Mouse (Mus musculus) heart, postnatal 0 days (tissue): ENCODE measurements around the gene Macrod1. TPM values are rescaled to one million over a fixed set of nuclear protein-coding genes. Genes with fewer than 3 reads are reported as not detected.

Experiments used
- ATAC-seq: fragments of 200-750 bp; cut with Nextera tagmentation; 2 replicates; pipeline ENCODE4 v1.8.0; 2017; ENCODE audit warnings: low read depth, moderate number of reproducible peaks, moderate library complexity; ENCODE audit not compliant: insufficient read depth
- DNase-seq: peaks from one replicate; pipeline ENCODE4 v3.0.0-alpha.2; 2016; ENCODE audit warnings: low spot score
- H3K27ac ChIP-seq: fragments of 300-500 bp; sonication (generic); 2 replicates; pipeline ENCODE4 v1.5.1; 2014; ENCODE audit warnings: low read depth, mild to moderate bottlenecking
- H3K27me3 ChIP-seq: fragments of 300-500 bp; sonication (generic); 2 replicates; pipeline ENCODE4 v1.6.1; 2014; ENCODE audit warnings: low read length, mixed read lengths; ENCODE audit not compliant: control insufficient read depth, insufficient read depth
- H3K36me3 ChIP-seq: fragments of 300-500 bp; sonication (generic); replicated peaks from 2 replicates; pipeline ENCODE4 v1.6.1; 2014; ENCODE audit warnings: low read length, mixed read lengths; ENCODE audit not compliant: control insufficient read depth, insufficient read depth
- H3K4me1 ChIP-seq: fragments of 300-500 bp; sonication (generic); 2 replicates; pipeline ENCODE4 v1.6.1; 2014; ENCODE audit warnings: antibody characterized with exemption; ENCODE audit not compliant: control insufficient read depth, insufficient read depth
- H3K4me2 ChIP-seq: fragments of 300-500 bp; sonication (generic); 2 replicates; pipeline ENCODE4 v1.6.1; 2014; ENCODE audit warnings: low read depth, mild to moderate bottlenecking, low read length, moderate library complexity
- H3K4me3 ChIP-seq: fragments of 300-500 bp; sonication (generic); 2 replicates; pipeline ENCODE4 v1.5.1; 2014; ENCODE audit warnings: low read depth, low read length
- H3K9ac ChIP-seq: fragments of 300-500 bp; sonication (generic); replicated peaks from 2 replicates; pipeline ENCODE4 v1.6.1; 2014; ENCODE audit warnings: low read depth, low read length, mixed read lengths
- H3K9me3 ChIP-seq: fragments of 300-500 bp; sonication (generic); replicated peaks from 2 replicates; pipeline ENCODE4 v1.6.1; 2016; ENCODE audit warnings: low read length; ENCODE audit not compliant: control insufficient read depth
- CTCF ChIP-seq: IDR thresholded peaks from 2 replicates; pipeline ENCODE4 v1.5.1; 2016; ENCODE audit warnings: antibody characterized with exemption, control low read depth, low read depth
- EP300 ChIP-seq: IDR thresholded peaks from 2 replicates; pipeline ENCODE4 v1.6.1; 2016; ENCODE audit warnings: antibody characterized with exemption, low read depth
- WGBS: fragments of 180-500 bp; shearing (Covaris S2); extraction: QIAGEN DNeasy Blood & Tissue Kit; methylation state at CpG from one replicate; pipeline ENCODE4 v1.1.7; 2014; 5-methylcytosine and 5-hydroxymethylcytosine counted together
- polyA plus RNA-seq: library from polyadenylated mRNA; unstranded; fragments of >200 nt; fragmentation: Nextera tagmentation; extraction: Ambion mirVana; gene quantifications from 2 replicates; pipeline ENCODE4 v1.2.1, GENCODE M21; 2015
- total RNA-seq: library from RNA; depleted of rRNA; stranded (reverse); fragments of >200 nt; gene quantifications from 2 replicates; pipeline ENCODE4 v1.2.3, GENCODE M21; 2014; ENCODE audit warnings: low replicate concordance

The Macrod1 gene
- total and polyA plus RNA-seq, 2 experiments from 2014 or later, result 113 to 122 TPM

DNA sequence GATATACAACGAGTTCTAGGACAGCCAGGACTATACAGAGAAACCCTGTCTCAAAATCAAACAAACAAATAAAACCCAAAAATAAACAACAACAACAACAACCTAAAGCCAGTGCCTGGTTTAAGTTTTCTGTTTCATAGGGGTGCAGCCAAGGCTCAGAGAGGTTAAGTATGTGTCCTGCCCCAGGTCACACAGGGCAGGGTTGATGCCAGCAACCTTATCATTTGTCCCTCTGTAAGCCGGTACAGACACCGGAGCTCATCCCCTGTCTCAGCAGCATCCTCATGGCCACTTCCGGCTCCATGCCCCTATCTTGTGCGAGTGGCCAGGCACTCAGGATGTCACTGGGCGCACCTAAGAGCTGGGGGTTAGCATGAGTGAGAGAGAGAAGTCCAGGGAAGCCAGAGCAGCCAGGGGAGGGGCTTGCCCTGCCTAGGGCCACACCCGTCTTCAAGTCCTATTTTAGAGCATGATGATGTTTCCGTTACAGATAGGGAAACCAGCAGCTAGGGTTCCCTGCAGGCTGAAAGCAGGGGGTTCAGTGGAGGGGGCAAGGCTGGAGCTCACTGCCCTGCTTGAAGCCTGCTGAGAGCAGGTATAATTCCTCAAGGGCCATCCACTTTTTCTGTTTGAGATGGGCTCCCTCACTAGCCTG lies 61.2 kb downstream of the Macrod1 start:
- Histone ChIP-seq H3K36me3 (no peaks in the 10 kb centered on the region), H3K9me3 (no peaks in the 10 kb centered on the region), H3K4me1 (peaks cover 29% of the 10 kb centered on the region), H3K4me3 (no peak overlapping the region), H3K9ac (no peak overlapping the region), H3K27ac (peak overlapping the region; percentile 40; the same call in 1 of the 2 replicates), H3K4me2 (no peak overlapping the region), H3K27me3 (no peaks in the 10 kb centered on the region)
- peak; percentile 19 for ATAC-seq
- DNase-seq, result peak; percentile 68
- WGBS, result 23% methylated on average over 8 of the region's 8 CpGs
- TF ChIP-seq EP300 (no peak), CTCF (no peak)

DNA sequence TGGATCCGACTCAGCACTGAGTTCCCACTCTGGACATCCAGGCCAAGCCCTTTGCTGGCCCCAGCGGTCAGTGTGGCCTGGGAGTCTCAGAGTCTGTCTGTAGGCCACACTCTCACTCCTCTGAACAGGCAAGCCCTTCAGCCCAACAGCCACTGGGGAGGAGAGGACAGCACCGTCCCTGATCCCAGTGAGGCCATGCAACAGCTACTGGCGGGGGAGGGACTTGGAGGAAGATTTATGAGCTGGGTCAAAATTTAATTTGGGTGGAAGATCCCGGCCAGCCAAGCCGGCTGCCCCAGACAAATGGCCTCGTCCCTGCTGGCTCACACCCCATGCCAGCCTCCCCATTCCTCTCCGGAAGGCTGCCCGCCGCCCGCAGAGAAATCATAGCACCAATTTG lies 64.6 kb downstream of the Macrod1 start:
- 45% methylated on average over 11 of the region's 11 CpGs for WGBS
- H3K4me2 ChIP-seq, result no peak overlapping the region
- no peak overlapping the region for H3K4me3 ChIP-seq
- TF ChIP-seq CTCF, result no peak
- TF ChIP-seq EP300, result no peak
- H3K27me3 ChIP-seq, result no peaks in the 10 kb centered on the region
- DNase-seq (no peak), ATAC-seq (no peak)
- peaks cover 23% of the 10 kb centered on the region for H3K4me1 ChIP-seq
- H3K9ac ChIP-seq, result no peak overlapping the region
- no peaks in the 10 kb centered on the region for H3K9me3 ChIP-seq
- peak overlapping the region; percentile 96 for H3K27ac ChIP-seq
- H3K36me3 ChIP-seq, result no peaks in the 10 kb centered on the region

DNA sequence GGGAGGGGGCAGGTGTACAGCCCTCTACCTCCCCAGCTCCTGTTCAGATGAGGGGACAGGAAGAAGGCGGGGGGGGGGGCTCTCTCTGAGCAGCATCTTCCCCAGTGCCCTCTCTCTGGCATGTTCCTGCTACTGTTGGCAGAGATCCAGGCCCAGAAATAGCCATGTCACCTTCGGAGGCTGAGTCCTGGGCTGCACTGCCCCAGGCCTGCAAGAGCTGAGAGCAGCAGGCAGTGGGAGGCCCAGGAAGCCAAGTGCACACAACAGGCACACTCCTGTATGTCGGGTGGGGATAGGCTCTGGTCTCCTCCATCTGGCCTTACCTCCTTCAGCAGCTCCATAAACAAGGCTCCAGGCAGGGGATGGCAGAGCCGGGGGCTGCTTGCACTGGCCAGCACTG lies 65.7 kb downstream of the Macrod1 start:
- Histone ChIP-seq H3K9me3 (no peaks in the 10 kb centered on the region), H3K27me3 (no peaks in the 10 kb centered on the region), H3K27ac (peak overlapping the region; percentile 96), H3K4me1 (peaks cover 23% of the 10 kb centered on the region), H3K36me3 (no peaks in the 10 kb centered on the region), H3K9ac (no peak overlapping the region; the same call in 1 of the 2 replicates), H3K4me2 (peak overlapping the region; percentile 45), H3K4me3 (no peak overlapping the region)
- TF ChIP-seq CTCF, result 0 out of 2 replicates have a peak, but pooled peaks have one; percentile 11
- no peak for TF ChIP-seq EP300
- DNase-seq (peak; percentile 85), ATAC-seq (peak; percentile 83)
- WGBS, result 16% methylated on average over 4 of the region's 4 CpGs

DNA sequence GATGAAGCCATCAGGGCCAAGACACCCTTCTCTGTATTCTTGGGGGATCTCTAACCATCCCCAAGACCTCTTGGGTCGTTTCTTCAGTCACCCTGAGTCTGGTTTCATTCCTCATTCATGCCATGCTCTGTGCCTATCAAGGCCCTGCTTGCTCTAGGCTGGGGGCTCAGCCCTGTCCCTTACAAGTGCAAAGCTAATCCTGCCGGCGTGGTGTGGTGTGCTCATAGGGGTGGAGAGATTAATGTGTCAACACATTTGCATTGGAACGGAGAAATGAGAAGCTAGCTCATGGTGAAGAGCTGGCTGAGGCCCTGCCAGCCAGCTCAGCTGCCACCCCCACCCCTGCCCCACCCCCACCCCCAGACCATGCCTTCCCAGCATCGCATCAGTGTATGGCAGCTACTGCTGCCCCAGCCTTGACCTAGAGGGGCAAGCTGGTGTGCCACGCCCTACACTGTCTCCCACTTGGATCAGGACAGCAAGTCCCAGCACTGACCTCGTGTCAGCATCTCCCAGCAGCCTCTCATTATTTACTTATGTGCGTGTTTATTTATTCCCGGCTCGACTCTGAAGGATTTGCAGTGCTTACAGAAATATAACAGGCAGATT lies 66.2 kb downstream of the Macrod1 start:
- Histone ChIP-seq H3K36me3 (no peaks in the 10 kb centered on the region), H3K27ac (peak overlapping the region; percentile 96), H3K9ac (no peak overlapping the region), H3K4me1 (peaks cover 18% of the 10 kb centered on the region), H3K27me3 (no peaks in the 10 kb centered on the region), H3K4me3 (no peak overlapping the region), H3K9me3 (no peaks in the 10 kb centered on the region), H3K4me2 (peak overlapping the region; percentile 45)
- peak; percentile 41; the same call in 1 of the 2 replicates for TF ChIP-seq EP300
- no peak for TF ChIP-seq CTCF
- ATAC-seq (peak; percentile 91), DNase-seq (peak; percentile 87)
- 15% methylated on average over 10 of the region's 10 CpGs for WGBS

DNA sequence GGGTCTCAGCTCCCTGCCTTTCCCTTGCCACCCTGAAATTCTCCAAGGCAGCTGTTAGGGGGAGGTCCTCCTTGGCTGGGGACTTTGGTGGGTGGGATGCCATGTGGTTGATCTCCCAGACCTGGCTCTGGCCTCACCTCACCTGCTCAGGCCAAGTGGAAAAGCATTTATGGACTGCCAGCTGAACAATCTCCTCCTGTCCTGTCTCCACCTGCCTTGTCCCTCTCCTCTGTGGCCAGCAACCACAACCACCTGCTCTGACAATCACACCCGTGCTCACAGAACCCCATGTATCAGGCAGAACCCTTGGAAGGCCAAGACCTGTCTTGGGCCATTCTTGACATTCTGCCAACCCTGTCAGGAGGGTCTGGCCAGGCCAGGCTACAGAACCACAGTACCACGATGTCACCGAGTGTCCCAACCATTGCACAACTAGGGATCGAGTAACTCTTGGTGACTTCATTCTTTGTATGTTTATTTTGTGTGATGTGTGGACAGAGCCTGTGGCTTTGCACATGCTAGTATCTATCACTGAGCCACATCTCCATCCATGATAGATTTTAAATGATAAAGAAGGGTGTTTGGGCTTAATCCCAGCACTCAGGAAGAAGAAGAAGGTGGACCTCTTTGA lies 69.0 kb downstream of the Macrod1 start:
- Histone ChIP-seq H3K4me1 (peaks cover 31% of the 10 kb centered on the region), H3K9me3 (no peaks in the 10 kb centered on the region), H3K4me2 (no peak overlapping the region), H3K36me3 (no peaks in the 10 kb centered on the region), H3K27me3 (no peaks in the 10 kb centered on the region), H3K27ac (no peak overlapping the region), H3K4me3 (no peak overlapping the region), H3K9ac (no peak overlapping the region)
- WGBS, result 67% methylated on average over 4 of the region's 4 CpGs
- ATAC-seq (no peak), DNase-seq (no peak)
- no peak for TF ChIP-seq EP300
- no peak for TF ChIP-seq CTCF
